Mouse (Mus musculus) heart, embryonic 14.5 days (tissue): ENCODE measurements at regions not wholly inside any gene's neighbourhood (a gene's known extent, or its start where the extent isn't known, plus 50 kb on each side); places are given as distances from the start of the nearest gene placed in this dataset.

Experiments
- ATAC-seq: fragments of 200-750 bp; cut with Nextera tagmentation; 2 replicates; pipeline ENCODE4 v1.8.0; 2017; ENCODE audit warnings: low read depth, moderate TSS enrichment; ENCODE audit not compliant: insufficient number of reproducible peaks, insufficient read depth, low FRiP score
- H3K27ac ChIP-seq, 2 experiments: fragments of 200-500 bp in 1 of 2; fragments of 300-500 bp in 1 of 2; sonication (generic) in 1 of 2; replicated peaks in 1 of 2; 2 replicates each; pipeline ENCODE4 v1.5.1; 2012 to 2014; ENCODE audit warnings: low read depth in 2 of 2, low read length in 2 of 2, control low read depth in 1 of 2, mild to moderate bottlenecking in 1 of 2, mixed read lengths in 1 of 2; ENCODE audit not compliant: control insufficient read depth in 1 of 2, insufficient read depth in 1 of 2
- H3K27me3 ChIP-seq: fragments of 300-500 bp; sonication (generic); 2 replicates; pipeline ENCODE4 v1.6.1; 2014; ENCODE audit warnings: mild to moderate bottlenecking, low read length, control low read depth; ENCODE audit not compliant: control insufficient read depth, insufficient read depth
- H3K36me3 ChIP-seq: fragments of 300-500 bp; sonication (generic); 2 replicates; pipeline ENCODE4 v1.6.1; 2014; ENCODE audit warnings: mild to moderate bottlenecking, control low read depth, low read length, mixed read lengths; ENCODE audit not compliant: control insufficient read depth, insufficient read depth
- H3K4me1 ChIP-seq, 2 experiments: fragments of 200-500 bp in 1 of 2; fragments of 300-500 bp in 1 of 2; sonication (generic) in 1 of 2; 2 replicates each; pipeline ENCODE4 v1.6.1; 2012 to 2014; ENCODE audit warnings: low read length in 2 of 2, control low read depth in 1 of 2, mixed read lengths in 1 of 2; ENCODE audit not compliant: control insufficient read depth in 2 of 2, insufficient read depth in 2 of 2
- H3K4me2 ChIP-seq: fragments of 300-500 bp; sonication (generic); 2 replicates; pipeline ENCODE4 v1.6.1; 2014; ENCODE audit warnings: mild to moderate bottlenecking, low read length
- H3K4me3 ChIP-seq, 2 experiments: fragments of 200-500 bp in 1 of 2; fragments of 300-500 bp in 1 of 2; sonication (generic) in 1 of 2; 2 replicates each; pipeline ENCODE4 v1.5.1; 2012 to 2014; ENCODE audit warnings: low read length in 2 of 2, mild to moderate bottlenecking in 2 of 2, control low read depth in 1 of 2, low read depth in 1 of 2, moderate library complexity in 1 of 2; ENCODE audit not compliant: control insufficient read depth in 1 of 2, insufficient read depth in 1 of 2
- H3K9ac ChIP-seq: fragments of 300-500 bp; sonication (generic); 2 replicates; pipeline ENCODE4 v1.6.1; 2014; ENCODE audit warnings: mild to moderate bottlenecking, low read length
- H3K9me3 ChIP-seq: fragments of 300-500 bp; sonication (generic); 2 replicates; pipeline ENCODE4 v1.6.1; 2016; ENCODE audit warnings: low read length, control low read depth; ENCODE audit not compliant: control insufficient read depth
- WGBS: fragments of 180-500 bp; shearing (Covaris S2); extraction: QIAGEN DNeasy Blood & Tissue Kit; methylation state at CpG from one replicate; pipeline ENCODE4 v1.1.7; 2014; 5-methylcytosine and 5-hydroxymethylcytosine counted together

- Histone ChIP-seq H3K9me3 (no peaks in the 10 kb centered on the region), H3K4me3 (no peak overlapping the region), H3K9ac (no peak overlapping the region), H3K27ac (no peak overlapping the region), H3K36me3 (no peaks in the 10 kb centered on the region), H3K4me1 (no peaks in the 10 kb centered on the region), H3K4me2 (no peak overlapping the region), H3K27me3 (no peaks in the 10 kb centered on the region)
- no peak for ATAC-seq
- WGBS: 45% methylated on average over 1 of the region's 1 CpGs
Measured at GRCm38 (mm10) chr3:159759740-159760139, 79.7 kb upstream of the Wls start.

- ATAC-seq: no peak
- no peaks in the 10 kb centered on the region for H3K36me3 ChIP-seq
- no peaks in the 10 kb centered on the region for H3K27me3 ChIP-seq
- H3K4me1 ChIP-seq: no peaks in the 10 kb centered on the region
- 81% methylated on average over 2 of the region's 2 CpGs for WGBS
- no peak overlapping the region for H3K4me2 ChIP-seq
- no peak overlapping the region for H3K27ac ChIP-seq
- no peaks in the 10 kb centered on the region for H3K9me3 ChIP-seq
- no peak overlapping the region for H3K9ac ChIP-seq
- no peak overlapping the region for H3K4me3 ChIP-seq
Measured at GRCm38 (mm10) chr3:159760293-159760692, 79.2 kb upstream of the Wls start.

DNA sequence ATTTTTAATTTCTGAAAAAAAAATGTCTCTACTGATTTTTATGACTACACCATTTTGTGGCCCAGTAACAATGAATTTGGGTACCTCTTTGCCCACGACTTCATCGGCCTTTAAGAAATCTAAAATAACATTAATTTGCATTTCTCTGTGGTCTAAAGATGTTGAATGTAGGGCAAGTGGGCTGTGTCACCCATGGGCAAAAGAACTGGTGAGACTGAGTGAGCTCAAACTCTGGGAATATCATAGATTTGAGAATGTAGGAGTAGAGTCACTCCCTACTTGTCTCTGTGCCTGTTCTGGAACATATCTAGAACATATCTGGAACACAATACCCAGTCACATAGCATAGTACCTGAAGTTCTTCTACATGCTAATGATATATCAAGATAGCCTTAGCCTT, 78.5 kb upstream of the Wls start:
- no peaks in the 10 kb centered on the region for H3K9me3 ChIP-seq
- no peak overlapping the region for H3K4me3 ChIP-seq
- no peaks in the 10 kb centered on the region for H3K27me3 ChIP-seq
- no peaks in the 10 kb centered on the region for H3K4me1 ChIP-seq
- 82% methylated on average over 2 of the region's 2 CpGs for WGBS
- no peak overlapping the region for H3K27ac ChIP-seq
- no peak overlapping the region for H3K4me2 ChIP-seq
- ATAC-seq: no peak
- H3K36me3 ChIP-seq: no peaks in the 10 kb centered on the region
- no peak overlapping the region for H3K9ac ChIP-seq

GRCm38 (mm10) chr3:159782222-159782844, 57.1 kb upstream of the Wls start:
- no peaks in the 10 kb centered on the region for H3K36me3 ChIP-seq
- peaks cover 2 to 8% of the 10 kb centered on the region in 2 experiments; a peak in 2 of 4 replicates for H3K4me1 ChIP-seq
- no peaks in the 10 kb centered on the region for H3K27me3 ChIP-seq
- H3K27ac ChIP-seq: no peak overlapping the region
- no peak for ATAC-seq
- peak overlapping the region; percentile 14 to 29 for H3K4me3 ChIP-seq
- peak overlapping the region; percentile 61 for H3K4me2 ChIP-seq
- 7% methylated on average over 13 of the region's 13 CpGs for WGBS
- no peaks in the 10 kb centered on the region for H3K9me3 ChIP-seq
- H3K9ac ChIP-seq: no peak overlapping the region

DNA sequence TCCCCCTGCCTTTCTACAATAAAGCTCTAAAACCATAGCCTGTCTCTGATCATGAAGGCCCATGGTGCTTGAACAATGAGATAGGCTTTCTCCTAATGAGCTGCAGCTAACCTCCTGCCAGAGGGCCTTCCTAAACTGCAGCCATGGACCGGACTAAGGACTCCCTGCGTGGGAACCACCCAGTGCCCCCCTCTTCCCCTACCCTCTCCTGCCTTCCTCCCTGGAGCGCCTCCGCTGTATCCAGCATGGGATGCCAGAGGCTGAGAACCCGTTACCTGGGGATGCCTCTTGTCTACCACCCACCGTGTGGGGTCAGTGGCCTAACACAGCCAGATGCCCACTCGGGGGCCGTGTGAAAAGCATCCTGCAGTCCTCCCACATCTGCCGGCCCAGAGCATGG, 51.7 kb upstream of the Wls start:
- H3K4me2 ChIP-seq: no peak overlapping the region
- 75% methylated on average over 9 of the region's 9 CpGs for WGBS
- no peaks in the 10 kb centered on the region for H3K36me3 ChIP-seq
- H3K4me3 ChIP-seq: no peak overlapping the region
- H3K4me1 ChIP-seq: no peaks in the 10 kb centered on the region; a peak in 1 of 4 replicates
- H3K27me3 ChIP-seq: no peaks in the 10 kb centered on the region
- no peak overlapping the region for H3K9ac ChIP-seq
- ATAC-seq: no peak
- H3K27ac ChIP-seq: no peak overlapping the region
- no peaks in the 10 kb centered on the region for H3K9me3 ChIP-seq
